In genomic region chr2:11706746-11707065, GRCm38 (mm10) we compare ENCODE assay signal across 8 mouse cellular contexts. TPM values are rescaled to one million over a fixed set of nuclear protein-coding genes. Genes with fewer than 3 reads are reported as not detected.
DNase-seq lines count a peak whose midpoint lies in the region; ATAC-seq and TF ChIP-seq lines count a peak whose summit lies in the region.

No protein-coding gene starts in this region.

- 0 out of 2 replicates have a peak, but pooled peaks cover 3% of the 10 kb centered on the region for H3K27me3 ChIP-seq in lung, embryonic 14.5 days (ENCODE audit: insufficient read depth, low read length)
- peaks cover 11% of the 10 kb centered on the region for H3K27me3 ChIP-seq in embryonic facial prominence, embryonic 11.5 days (ENCODE audit: control insufficient read depth, insufficient read depth, low read length)
- H3K27me3 ChIP-seq in midbrain, embryonic 13.5 days: peaks cover 40% of the 10 kb centered on the region

- peak overlapping the region; percentile 95 for H3K4me2 ChIP-seq in lung, embryonic 14.5 days
- H3K4me2 ChIP-seq in embryonic facial prominence, embryonic 11.5 days (ENCODE audit: low read depth, low read length): peak overlapping the region; percentile 87; the same call in 1 of the 2 replicates
- H3K4me2 ChIP-seq in midbrain, embryonic 13.5 days (replicated peaks): peak overlapping the region; percentile 91

- no peak overlapping the region for H3K9ac ChIP-seq in lung, embryonic 14.5 days
- no peak overlapping the region for H3K9ac ChIP-seq in embryonic facial prominence, embryonic 11.5 days (replicated peaks; ENCODE audit: low read length)
- no peak overlapping the region for H3K9ac ChIP-seq in midbrain, embryonic 13.5 days (replicated peaks)

- WGBS in lung, embryonic 14.5 days: 31% methylated on average over 6 of the region's 6 CpGs
- 35% methylated on average over 6 of the region's 6 CpGs for WGBS in embryonic facial prominence, embryonic 11.5 days
- 41% methylated on average over 6 of the region's 6 CpGs for WGBS in midbrain, embryonic 13.5 days

- no peaks in the 10 kb centered on the region for H3K36me3 ChIP-seq in lung, embryonic 14.5 days (ENCODE audit: insufficient read depth)
- no peaks in the 10 kb centered on the region for H3K36me3 ChIP-seq in embryonic facial prominence, embryonic 11.5 days (replicated peaks; ENCODE audit: control insufficient read depth, insufficient read depth, low read depth, low read length)
- no peaks in the 10 kb centered on the region for H3K36me3 ChIP-seq in midbrain, embryonic 13.5 days

- H3K4me1 ChIP-seq in lung, embryonic 14.5 days (ENCODE audit: insufficient read depth): no peaks in the 10 kb centered on the region
- no peaks in the 10 kb centered on the region for H3K4me1 ChIP-seq in embryonic facial prominence, embryonic 11.5 days (ENCODE audit: control insufficient read depth, insufficient read depth, low read length)
- H3K4me1 ChIP-seq in midbrain, embryonic 13.5 days (replicated peaks): peaks cover 18% of the 10 kb centered on the region

- peak; percentile 30 for DNase-seq in lung, embryonic 14.5 days
- DNase-seq in lung, adult 18-20 months: no peak
- no peak for DNase-seq in embryonic facial prominence, embryonic 11.5 days (ENCODE audit: low spot score)
- DNase-seq in heart, postnatal 25 days (ENCODE audit: low spot score): peak; percentile 9
- no peak for DNase-seq in thymus, postnatal 0 days (ENCODE audit: low spot score)
- DNase-seq in thymus, adult 18-20 months: no peak
- no peak for DNase-seq in thymus, postnatal 10 days (ENCODE audit: low spot score in 2 of 2)

- H3K27ac ChIP-seq in lung, embryonic 14.5 days (ENCODE audit: low read depth): no peak overlapping the region
- H3K27ac ChIP-seq in embryonic facial prominence, embryonic 11.5 days (replicated peaks; ENCODE audit: low read depth, low read length): no peak overlapping the region
- no peak overlapping the region for H3K27ac ChIP-seq in midbrain, embryonic 13.5 days

- intact Hi-C loops in heart, postnatal 25 days (cut with DNase I): loop anchor here (5.0 kb wide), 2 partner anchors 71 to 104 kb away; partner anchors contain the start of genes Ankrd16, Fbh1 and Rbm17

- no peaks in the 10 kb centered on the region for H3K9me3 ChIP-seq in lung, embryonic 14.5 days (ENCODE audit: low read depth, low read length)
- no peaks in the 10 kb centered on the region for H3K9me3 ChIP-seq in embryonic facial prominence, embryonic 11.5 days (replicated peaks; ENCODE audit: control insufficient read depth, low read length)
- H3K9me3 ChIP-seq in midbrain, embryonic 13.5 days: no peaks in the 10 kb centered on the region

- ATAC-seq in lung, embryonic 14.5 days (ENCODE audit: insufficient read depth): no peak
- no peak for ATAC-seq in embryonic facial prominence, embryonic 11.5 days (replicated peaks; ENCODE audit: insufficient number of reproducible peaks, low FRiP score, low TSS enrichment, low read depth)
- no peak for ATAC-seq in midbrain, embryonic 13.5 days

- H3K4me3 ChIP-seq in lung, embryonic 14.5 days (ENCODE audit: low read depth, low read length): no peak overlapping the region; the same call in 1 of the 2 replicates
- no peak overlapping the region for H3K4me3 ChIP-seq in embryonic facial prominence, embryonic 11.5 days (ENCODE audit: low read depth, low read length)
- peak overlapping the region; percentile 50; the same call in 1 of the 2 replicates for H3K4me3 ChIP-seq in midbrain, embryonic 13.5 days (replicated peaks)

- no peak for TF ChIP-seq CTCF in lung, embryonic 14.5 days (IDR thresholded peaks at IDR 0.05; ENCODE audit: low read depth)

RNA-seq across cellular contexts. Expression of gene Il15ra, which starts 1.6 kb away (rescaled TPM):
- 1.6 and 2.2 TPM in 2 replicates for polyA plus RNA-seq in lung, embryonic 14.5 days (2014; fragmentation: Nextera tagmentation; extraction: Ambion mirVana)
- 0.28 and 0.29 TPM in 2 replicates for polyA plus RNA-seq in embryonic facial prominence, embryonic 11.5 days (2014; fragmentation: Nextera tagmentation; extraction: Ambion mirVana)
- total RNA-seq in heart, postnatal 25 days (2021): 10 to 100 TPM; 28.6 to 37.3 TPM
- polyA plus RNA-seq in midbrain, embryonic 13.5 days (2015; fragmentation: Nextera tagmentation; extraction: Ambion mirVana): 1.1 and 1.3 TPM in 2 replicates
- polyA plus RNA-seq in thymus, postnatal 0 days (2015; fragmentation: Nextera tagmentation; extraction: Ambion mirVana): 33.1 and 34.2 TPM in 2 replicates

Comparison
In these comparisons a context has a peak if more than half of its experiments do, and no peak if none do; other contexts are left out.
1. DNase-seq: peak in lung, embryonic 14.5 days (single experiment) and heart, postnatal 25 days (single experiment); none in lung, adult 18-20 months (0 of 2), embryonic facial prominence, embryonic 11.5 days (single experiment), thymus, postnatal 0 days (single experiment), thymus, adult 18-20 months (0 of 2) and thymus, postnatal 10 days (0 of 2).
2. RNA of gene Il15ra, which starts 1.6 kb away (polyA plus RNA-seq): 33.1 to 34.2 TPM in thymus, postnatal 0 days; 1.6 to 2.2 TPM in lung, embryonic 14.5 days, 1.1 to 1.3 TPM in midbrain, embryonic 13.5 days and 0.28 to 0.29 TPM in embryonic facial prominence, embryonic 11.5 days; every median in the first group is over 10 times any median in the second.
3. Peak in every context shown above with its lines, with median percentiles within 50 percentile points of each other: H3K4me2 ChIP-seq.